Mouse (Mus musculus): ENCODE measurements at regions not wholly inside any gene's neighbourhood (a gene's known extent, or its start where the extent isn't known, plus 50 kb on each side); places are given as distances from the start of the nearest gene placed in this dataset.

GRCm38 (mm10) chr5:85772660-85773059 is 292.7 kb downstream of the Cenpc1 start:
- intact Hi-C loops (cut with DNase I) = no loop called here
- no peak for DNase-seq
- no peak overlapping the region for H3K27ac ChIP-seq
- TF ChIP-seq CTCF (IDR thresholded peaks at IDR 0.05) = no peak
- H3K4me3 ChIP-seq = no peak overlapping the region

GRCm38 (mm10) chr5:85772086-85772485 is 293.3 kb downstream of the Cenpc1 start:
- Histone ChIP-seq H3K27ac (no peak overlapping the region), H3K4me3 (no peak overlapping the region)
- TF ChIP-seq CTCF (IDR thresholded peaks at IDR 0.05) = no peak
- DNase-seq = no peak
- intact Hi-C loops (cut with DNase I) = no loop called here

DNA sequence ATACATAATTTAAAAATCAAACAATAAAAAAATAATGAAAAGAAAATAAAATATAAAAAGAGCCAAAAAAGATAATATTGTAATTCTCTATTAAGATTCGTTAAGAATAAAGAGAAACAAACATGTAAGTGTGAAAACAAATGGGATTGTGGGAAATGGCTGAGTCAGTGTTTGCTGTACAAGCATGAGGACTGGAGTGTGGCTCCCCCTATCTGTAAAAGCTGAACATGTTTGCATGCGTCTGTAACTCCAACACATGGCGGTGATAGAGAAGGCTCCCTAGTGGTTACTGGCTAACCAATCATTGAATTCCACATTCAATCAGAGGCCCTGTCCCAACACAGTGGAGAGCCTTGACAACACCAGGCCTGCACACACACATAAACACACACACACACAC is 298.2 kb downstream of the Cenpc1 start:
- intact Hi-C loops (cut with DNase I) = no loop called here
- no peak for TF ChIP-seq CTCF (IDR thresholded peaks at IDR 0.05)
- Histone ChIP-seq H3K27ac (no peak overlapping the region), H3K4me3 (no peak overlapping the region)
- no peak for DNase-seq

DNA sequence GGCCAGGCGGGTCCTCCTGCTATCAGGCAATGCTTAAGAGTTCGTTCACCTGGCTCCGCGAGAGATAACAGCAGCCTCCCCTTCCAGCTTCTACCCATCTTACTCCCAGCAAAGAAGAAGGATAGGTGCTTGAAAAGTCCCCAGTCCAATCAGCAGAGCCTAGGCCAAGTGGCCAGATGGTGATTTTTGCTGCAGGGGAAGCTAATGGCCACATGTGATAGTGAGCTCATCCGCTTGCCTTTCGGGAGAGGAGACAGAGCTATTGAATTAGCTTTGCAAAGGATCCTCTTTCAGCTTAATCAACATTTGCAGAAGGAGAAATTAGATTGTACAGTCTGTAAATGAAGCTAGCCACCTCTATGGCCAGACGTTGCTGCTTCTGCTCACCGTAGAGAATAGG is 308.7 kb downstream of the Cenpc1 start:
- intact Hi-C loops (cut with DNase I) = no loop called here
- no peak overlapping the region for H3K4me3 ChIP-seq
- no peak for TF ChIP-seq CTCF (IDR thresholded peaks at IDR 0.05)
- DNase-seq = no peak
- H3K27ac ChIP-seq = no peak overlapping the region

DNA sequence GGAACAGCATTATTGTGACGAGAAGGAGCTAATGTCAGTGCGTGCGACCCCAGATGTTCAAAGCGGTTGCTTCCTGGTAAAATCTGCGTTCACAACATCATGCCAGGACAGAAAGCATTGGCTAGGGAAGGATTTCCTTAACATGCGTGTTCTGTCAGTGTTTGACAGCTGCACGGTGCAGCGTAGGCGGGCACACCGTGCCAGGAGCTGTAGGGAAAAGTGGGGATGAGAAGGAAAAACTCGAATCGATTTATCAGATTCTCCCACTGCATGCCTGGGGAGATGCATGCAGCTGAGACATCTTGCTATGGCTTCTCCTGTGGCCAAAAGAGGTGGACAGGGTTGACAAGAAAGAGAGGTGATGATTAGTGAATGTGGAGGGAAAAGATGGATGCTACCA is 311.2 kb downstream of the Cenpc1 start:
- Histone ChIP-seq H3K27ac (no peak overlapping the region), H3K4me3 (no peak overlapping the region)
- TF ChIP-seq CTCF (IDR thresholded peaks at IDR 0.05) = no peak
- DNase-seq = no peak
- intact Hi-C loops (cut with DNase I) = no loop called here

DNA sequence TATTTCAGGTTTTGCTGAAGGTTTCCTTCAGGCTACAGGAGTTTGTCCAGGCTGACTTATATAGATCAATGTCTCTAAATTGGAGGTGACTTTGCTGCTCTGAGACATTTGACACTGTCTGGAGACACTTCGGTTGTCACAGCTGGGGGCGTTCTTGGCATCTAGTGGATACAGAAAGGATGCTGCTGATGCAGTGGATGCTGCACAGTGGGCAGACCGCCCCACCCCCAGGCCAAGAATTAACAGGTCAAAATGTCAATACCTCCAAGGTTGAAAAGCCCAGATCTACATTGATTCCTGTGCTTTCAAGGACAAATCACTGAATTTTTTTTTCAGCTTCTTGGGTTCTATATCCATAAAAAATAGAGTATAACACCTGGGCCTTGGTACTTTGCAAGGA is 312.3 kb downstream of the Cenpc1 start:
- intact Hi-C loops (cut with DNase I) = no loop called here
- no peak for TF ChIP-seq CTCF (IDR thresholded peaks at IDR 0.05)
- H3K4me3 ChIP-seq = no peak overlapping the region
- DNase-seq = no peak
- no peak overlapping the region for H3K27ac ChIP-seq

DNA sequence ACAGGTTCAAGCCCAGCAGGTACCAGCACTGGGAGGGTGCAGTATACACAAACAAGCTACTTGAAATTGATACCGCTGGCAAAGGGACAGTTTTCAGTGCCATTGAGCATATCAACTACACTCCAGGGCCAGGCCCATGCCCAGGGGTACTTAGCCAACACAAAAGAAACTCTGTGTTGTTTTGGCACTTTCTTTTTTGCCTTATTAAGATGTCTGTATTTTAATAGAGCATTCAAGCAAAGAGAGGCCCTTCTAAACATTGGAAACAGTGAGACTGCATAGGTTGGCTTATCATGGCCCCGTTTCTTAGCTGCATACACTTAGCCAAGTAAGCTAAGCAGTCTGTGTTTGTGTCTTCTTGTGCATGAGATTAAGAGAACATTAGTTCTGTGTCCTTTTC is 313.7 kb downstream of the Cenpc1 start:
- intact Hi-C loops (cut with DNase I) = no loop called here
- no peak overlapping the region for H3K27ac ChIP-seq
- H3K4me3 ChIP-seq = no peak overlapping the region
- no peak for DNase-seq
- TF ChIP-seq CTCF (IDR thresholded peaks at IDR 0.05) = no peak

DNA sequence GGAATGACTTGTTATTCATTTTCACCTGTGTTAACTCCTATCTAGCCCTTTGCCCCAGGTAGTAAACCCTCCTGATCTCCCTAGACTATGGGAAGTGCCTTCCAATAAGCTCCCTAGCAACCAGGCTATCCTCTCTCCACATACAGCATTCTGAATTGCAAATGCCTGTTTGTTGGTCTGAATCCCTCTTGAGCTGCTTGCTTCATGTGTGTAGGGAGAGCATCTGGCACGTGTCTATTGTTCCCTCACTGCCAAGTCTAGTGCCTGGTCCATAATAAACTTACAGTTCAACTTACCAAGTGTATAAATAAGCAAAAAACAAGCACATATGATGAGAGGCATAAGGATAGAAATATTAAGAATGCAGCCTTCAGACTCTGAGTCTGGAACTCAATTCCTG is 314.5 kb downstream of the Cenpc1 start:
- TF ChIP-seq CTCF (IDR thresholded peaks at IDR 0.05) = no peak
- Histone ChIP-seq H3K27ac (no peak overlapping the region), H3K4me3 (no peak overlapping the region)
- no peak for DNase-seq
- intact Hi-C loops (cut with DNase I) = no loop called here

DNA sequence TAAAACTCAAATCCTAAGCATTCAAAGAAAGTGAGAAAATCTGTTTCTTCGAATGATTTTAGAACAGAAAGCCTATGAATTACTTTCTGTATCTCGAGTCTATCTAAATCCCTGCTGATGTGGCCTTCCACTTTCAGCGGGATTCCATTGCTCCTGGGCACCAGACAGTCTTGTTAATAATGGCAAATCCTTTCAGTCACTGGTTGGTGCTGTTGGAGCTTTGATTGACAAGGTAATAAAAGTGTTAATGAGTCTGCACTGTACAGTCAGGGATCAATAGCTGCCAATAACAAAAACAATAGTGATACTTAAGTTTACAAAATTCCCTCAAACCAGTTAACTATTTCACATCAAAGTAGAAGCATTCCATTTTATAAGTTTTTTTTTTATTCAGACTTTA is 335.8 kb downstream of the Cenpc1 start:
- intact Hi-C loops (cut with DNase I) = no loop called here
- Histone ChIP-seq H3K27ac (no peak overlapping the region), H3K4me3 (no peak overlapping the region)
- TF ChIP-seq CTCF (IDR thresholded peaks at IDR 0.05) = no peak
- DNase-seq = no peak

DNA sequence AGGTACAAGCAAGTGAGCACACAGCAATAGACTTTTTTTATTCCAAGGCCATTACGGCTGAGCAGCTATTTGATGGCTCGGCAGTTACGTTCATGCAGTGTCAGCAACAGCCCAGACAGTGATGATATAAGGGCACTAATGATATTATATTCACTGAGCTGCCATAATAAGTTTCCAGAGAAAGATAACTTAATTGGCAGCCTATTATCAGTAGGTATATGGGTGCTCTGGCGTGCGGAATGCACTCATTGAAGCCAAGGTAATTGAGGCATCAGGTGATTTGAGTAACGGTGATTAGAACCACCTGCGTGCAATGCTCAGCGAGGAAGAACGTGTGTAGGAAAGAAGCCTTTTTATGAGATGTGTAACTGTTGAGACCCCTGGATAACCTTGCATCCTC is 358.0 kb downstream of the Cenpc1 start:
- TF ChIP-seq CTCF (IDR thresholded peaks at IDR 0.05) = no peak
- intact Hi-C loops (cut with DNase I) = no loop called here

DNA sequence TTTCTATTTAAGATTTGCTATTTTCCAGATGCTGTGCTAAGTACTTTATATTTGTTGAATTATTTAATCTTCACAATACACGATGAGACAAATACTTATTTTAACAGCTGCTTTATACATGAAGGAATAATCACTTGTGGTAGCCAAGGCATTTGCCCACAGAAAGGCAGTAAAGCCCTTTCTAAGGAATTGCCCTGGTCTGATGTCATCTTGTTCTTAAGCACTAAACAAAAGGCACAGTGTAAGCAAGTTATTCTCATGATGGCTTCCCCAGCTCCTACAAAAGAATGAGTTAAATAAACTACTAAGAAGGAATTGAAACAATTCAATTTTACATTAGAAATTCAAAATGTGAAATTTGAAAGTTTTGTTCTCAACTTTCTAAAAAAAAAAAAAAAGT is 358.8 kb downstream of the Cenpc1 start:
- TF ChIP-seq CTCF (IDR thresholded peaks at IDR 0.05) = no peak
- intact Hi-C loops (cut with DNase I) = no loop called here
- no peak overlapping the region for H3K4me3 ChIP-seq
- no peak for DNase-seq
- H3K27ac ChIP-seq = no peak overlapping the region

More for the DNA sequence above, 358.0 kb downstream of the Cenpc1 start:
- no peak overlapping the region for H3K4me3 ChIP-seq
- no peak for DNase-seq
- no peak overlapping the region for H3K27ac ChIP-seq

DNA sequence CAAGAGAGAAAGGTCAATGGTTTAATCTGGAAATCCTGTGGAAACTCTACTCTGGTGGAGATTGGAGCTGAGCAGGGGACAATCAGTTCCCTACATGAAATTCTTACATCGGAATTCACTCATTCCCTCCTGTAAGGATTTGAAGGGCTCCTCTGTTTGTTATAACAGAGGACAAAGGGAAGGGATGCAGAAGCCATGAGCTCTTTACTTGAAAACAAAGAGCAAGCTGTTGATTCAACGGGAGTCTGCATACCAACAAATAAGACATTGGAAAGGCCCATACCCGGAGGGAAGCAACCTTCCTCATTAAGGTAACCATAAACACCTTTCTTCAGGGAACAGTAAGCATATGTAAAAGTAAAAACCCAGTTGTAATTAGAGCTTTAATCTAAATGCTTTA is 359.3 kb downstream of the Cenpc1 start:
- no peak overlapping the region for H3K27ac ChIP-seq
- intact Hi-C loops (cut with DNase I) = no loop called here
- DNase-seq = no peak
- TF ChIP-seq CTCF (IDR thresholded peaks at IDR 0.05) = no peak
- no peak overlapping the region for H3K4me3 ChIP-seq

GRCm38 (mm10) chr5:85677872-85678271 is 387.5 kb downstream of the Cenpc1 start:
- intact Hi-C loops (cut with DNase I) = no loop called here
- TF ChIP-seq CTCF (IDR thresholded peaks at IDR 0.05) = no peak

GRCm38 (mm10) chr5:85671121-85671520 is 394.3 kb downstream of the Cenpc1 start:
- no peak for DNase-seq
- intact Hi-C loops (cut with DNase I) = no loop called here
- TF ChIP-seq CTCF (IDR thresholded peaks at IDR 0.05) = no peak
- Histone ChIP-seq H3K4me3 (no peak overlapping the region), H3K27ac (no peak overlapping the region)

More at GRCm38 (mm10) chr5:85677872-85678271, 387.5 kb downstream of the Cenpc1 start:
- no peak overlapping the region for H3K27ac ChIP-seq
- no peak overlapping the region for H3K4me3 ChIP-seq
- DNase-seq = no peak

DNA sequence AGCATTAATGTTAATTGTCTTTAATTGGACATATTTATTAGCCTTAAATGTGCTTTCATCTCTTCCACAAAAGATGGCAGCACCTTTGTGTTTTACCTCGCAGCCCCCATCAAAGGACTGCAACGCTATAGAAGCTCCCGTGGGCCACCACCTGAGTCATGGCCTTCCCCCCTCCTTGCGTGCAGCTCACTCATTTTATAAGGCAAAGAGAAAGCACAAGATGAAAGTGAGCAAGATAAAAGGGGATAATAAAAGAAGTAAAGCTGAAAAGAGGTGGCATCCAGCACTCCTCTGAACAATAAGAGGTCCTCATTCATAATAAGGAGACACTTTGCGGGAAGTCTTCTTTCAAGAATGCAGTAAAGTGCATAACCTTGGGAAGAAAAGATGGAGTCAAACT is 403.9 kb downstream of the Cenpc1 start:
- Histone ChIP-seq H3K4me3 (no peak overlapping the region), H3K27ac (no peak overlapping the region)
- DNase-seq = no peak
- no peak for TF ChIP-seq CTCF (IDR thresholded peaks at IDR 0.05)
- intact Hi-C loops (cut with DNase I) = no loop called here

Data from gastrocnemius, adult 2 months (tissue).